Mouse (Mus musculus) erythroblast, embryonic 14.5 days (primary cell): ENCODE data around the gene Chrm3.

ENCODE experiments used
- GATA1 ChIP-seq: IDR thresholded peaks from 2 replicates; pipeline ENCODE4 v1.6.1; 2012; ENCODE audit warnings: low read length, inconsistent platforms, mixed read lengths
- TAL1 ChIP-seq: IDR thresholded peaks from 3 replicates; pipeline ENCODE4 v1.6.1; 2012; ENCODE audit warnings: low read length, inconsistent platforms, mixed read lengths

- no peak for TF ChIP-seq GATA1
- TF ChIP-seq TAL1, result no peak
Observed at GRCm38 (mm10) chr13:10086336-10086735, 274.3 kb downstream of the Chrm3 start.
